Mouse (Mus musculus) induced T-regulatory cell, adult 2 months (primary cell): ENCODE data around the gene Prrt1.

Experiments
- DNase-seq: peaks from one replicate; pipeline ENCODE4 v3.0.0-alpha.2; 2012; ENCODE audit warnings: low read depth

Gene Prrt1

DNA sequence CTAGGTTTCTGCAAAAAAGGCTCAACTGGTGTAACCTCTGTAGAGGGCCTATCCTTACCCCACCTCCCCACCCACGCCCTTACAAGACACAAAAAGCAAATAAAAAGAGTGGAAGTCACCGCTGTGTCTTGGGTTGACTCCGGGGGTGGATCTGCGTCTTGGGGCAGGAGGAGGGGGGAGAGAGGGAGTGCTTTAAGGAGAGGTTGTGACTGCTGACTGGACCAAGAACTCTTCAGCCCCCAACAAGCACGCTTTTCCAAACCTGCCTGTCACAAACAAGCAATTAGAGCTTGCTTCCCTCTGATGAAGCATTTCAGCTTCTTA, 727 bp upstream of the Prrt1 start:
- DNase-seq = no peak

DNA sequence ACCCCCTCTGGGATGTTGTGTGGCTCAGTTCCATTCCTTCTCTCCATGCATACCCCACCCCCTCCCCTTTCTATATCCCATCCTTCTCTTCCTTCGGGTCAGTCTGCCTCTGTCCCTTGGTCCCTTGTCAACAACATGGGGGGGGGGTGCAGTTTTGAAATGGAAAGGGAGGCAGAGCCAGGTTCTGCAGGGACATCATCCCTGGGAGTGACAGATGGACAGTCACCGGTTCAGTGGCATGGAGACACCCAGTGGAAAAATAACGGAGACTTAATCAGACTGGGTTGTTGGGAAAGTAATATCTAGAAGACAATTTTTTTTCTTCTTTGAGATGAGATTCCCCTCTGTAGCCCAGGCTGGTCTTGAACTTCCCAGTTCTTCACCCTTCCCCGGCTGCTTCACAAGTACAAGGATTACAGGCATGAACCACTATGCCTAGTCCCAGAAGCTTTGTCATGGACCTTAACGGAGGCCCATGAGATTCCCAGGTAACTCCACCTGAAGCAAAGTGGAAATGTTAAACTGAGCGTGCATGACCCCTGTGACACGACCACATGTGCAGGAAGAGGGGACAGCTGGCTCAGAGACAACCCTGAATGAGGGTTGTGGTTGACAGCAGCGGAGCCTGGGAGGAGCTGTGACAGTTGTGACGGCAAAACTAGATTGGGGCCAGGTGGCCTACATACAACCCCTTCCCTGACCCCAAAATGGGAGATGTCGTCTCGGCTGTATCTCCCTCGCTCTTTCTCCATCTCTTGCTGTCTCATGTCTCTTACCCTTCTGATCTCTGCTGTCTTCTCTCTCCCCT, 667 bp downstream of the Prrt1 start:
- DNase-seq = peak; percentile 79

DNA sequence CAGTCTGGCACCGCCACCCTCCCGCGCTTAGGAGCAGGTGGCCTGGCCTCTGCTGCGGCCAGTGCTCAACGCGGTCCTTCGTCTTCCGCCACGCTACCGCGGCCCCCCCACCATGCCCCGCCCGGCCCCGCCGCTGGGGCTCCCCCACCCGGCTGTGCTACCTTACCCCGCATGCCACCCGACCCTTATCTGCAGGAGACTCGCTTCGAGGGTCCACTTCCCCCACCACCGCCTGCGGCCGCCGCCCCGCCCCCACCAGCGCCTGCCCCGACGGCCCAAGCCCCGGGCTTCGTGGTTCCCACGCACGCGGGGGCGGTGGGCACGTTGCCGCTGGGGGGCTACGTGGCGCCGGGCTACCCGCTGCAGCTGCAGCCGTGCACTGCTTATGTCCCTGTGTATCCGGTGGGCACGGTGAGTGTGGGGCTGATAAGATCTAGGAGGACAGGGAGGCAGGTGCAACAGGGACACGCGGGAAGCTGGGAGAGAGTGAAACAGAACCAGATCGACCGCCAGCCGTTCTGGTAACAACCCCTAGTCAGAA, 1.5 kb downstream of the Prrt1 start:
- peak; percentile 45 for DNase-seq

DNA sequence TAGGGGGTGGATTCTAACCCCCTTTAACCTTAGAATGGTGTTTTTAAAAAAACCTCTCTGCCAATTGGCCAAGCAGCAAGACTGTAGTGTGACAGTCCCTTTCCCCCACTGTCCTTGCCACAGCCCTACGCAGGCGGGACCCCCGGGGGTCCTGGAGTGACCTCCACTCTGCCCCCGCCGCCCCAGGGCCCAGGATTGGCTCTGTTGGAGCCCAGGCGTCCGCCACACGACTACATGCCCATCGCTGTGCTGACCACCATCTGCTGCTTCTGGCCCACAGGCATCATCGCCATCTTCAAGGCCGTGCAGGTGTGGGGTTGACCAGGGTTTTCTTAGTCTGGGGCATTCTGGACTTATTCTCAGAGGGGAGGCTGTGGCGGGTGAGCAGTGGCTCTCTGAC, 2.3 kb downstream of the Prrt1 start:
- no peak for DNase-seq

DNA sequence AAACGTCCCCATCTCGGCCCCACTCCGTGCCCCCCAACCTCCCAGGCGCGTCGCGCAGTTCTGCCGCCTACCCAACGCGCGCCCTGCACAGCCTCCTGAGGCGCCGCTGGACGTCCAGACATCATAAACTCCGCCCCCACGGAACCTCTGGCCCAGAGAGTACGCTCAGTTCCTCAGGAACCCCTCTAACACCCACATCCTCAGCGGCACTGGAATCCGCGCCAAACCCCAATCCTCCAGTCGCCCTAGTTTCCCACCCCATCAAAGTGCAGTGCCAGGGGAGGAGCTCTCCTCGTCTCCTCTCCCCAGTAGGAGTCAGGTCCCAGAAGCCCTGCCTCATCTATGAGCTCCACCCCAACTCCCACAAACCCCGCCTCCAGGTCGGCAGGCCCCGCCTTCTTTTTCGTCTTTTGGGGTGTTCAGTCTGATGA, 2.9 kb downstream of the Prrt1 start:
- peak; percentile 81 for DNase-seq

DNA sequence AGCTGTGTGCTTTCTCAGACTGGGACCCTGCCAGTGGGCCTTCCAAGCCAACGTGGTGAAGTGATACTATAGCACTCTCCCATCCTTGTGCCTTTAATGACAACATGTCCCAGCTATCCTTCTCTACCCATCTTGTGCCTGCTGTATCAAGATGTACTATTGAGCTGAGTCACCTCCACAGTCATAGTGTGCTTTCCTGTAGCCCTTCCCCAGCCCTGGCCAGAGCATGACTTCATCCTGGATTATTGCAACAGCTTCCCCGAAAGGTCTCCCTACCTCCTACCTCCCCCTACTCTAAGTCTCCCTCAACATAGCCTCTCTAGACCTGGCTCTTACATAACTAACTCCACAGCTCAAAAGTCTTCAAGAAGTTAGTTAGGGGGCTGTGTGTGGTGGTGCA, 6.3 kb downstream of the Prrt1 start:
- DNase-seq = no peak

DNA sequence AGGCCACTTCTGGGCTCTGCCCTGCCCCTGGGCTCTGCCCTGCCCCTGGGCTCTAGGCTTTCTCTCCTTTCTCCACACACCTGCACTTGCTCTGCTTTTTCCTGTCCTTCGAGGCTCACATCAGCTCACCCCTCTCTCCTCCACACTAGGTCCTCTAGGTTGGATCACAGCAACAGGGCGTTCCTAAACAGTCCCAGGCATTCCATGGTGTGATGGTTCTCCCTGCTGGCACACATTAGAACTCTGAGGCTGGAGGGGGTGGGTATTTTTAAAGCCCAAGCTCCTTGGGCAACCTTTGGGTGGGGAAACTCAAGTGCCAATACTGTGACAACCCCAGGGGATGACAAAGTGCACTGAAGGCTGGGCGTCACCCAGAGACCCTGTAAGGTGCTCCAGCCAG, 8.1 kb downstream of the Prrt1 start:
- no peak for DNase-seq

DNA sequence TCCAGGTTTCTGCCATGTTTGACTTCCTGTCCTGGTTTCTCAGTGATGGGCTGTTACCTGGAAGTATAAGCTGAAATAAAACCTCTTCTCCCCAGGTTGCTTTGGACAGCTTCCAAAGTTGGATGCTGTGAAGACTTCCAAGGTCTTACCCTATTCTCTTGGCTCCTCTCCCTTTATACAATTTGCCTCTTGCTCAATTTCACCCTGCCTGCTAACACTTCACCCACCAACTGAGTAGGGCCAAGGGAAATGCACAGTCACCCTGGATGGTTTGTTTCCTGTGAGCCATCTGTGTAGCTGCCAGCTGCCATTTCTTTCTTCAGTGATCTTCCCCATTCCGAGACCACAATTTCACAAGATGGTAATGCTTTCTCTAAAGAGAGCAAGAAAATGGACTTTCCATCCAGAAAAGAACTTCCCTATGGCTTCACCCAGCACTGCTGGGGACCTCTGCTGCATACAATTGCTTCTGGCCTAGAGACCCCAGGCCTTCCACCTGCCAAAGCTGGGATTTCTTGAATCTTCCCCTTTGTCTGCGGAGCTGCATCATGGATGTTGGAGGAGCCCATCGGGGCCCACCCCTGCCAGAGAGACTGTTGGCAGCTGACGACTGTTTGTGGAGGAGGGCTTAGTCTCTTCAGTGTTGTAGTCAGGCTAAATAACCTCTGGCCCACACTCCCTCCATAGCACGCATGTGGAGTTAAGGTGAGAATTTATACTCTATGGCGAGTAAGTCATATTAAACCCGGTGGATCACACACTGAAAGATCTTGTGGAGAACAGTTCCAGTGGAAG, 10.3 kb downstream of the Prrt1 start:
- DNase-seq = no peak

DNA sequence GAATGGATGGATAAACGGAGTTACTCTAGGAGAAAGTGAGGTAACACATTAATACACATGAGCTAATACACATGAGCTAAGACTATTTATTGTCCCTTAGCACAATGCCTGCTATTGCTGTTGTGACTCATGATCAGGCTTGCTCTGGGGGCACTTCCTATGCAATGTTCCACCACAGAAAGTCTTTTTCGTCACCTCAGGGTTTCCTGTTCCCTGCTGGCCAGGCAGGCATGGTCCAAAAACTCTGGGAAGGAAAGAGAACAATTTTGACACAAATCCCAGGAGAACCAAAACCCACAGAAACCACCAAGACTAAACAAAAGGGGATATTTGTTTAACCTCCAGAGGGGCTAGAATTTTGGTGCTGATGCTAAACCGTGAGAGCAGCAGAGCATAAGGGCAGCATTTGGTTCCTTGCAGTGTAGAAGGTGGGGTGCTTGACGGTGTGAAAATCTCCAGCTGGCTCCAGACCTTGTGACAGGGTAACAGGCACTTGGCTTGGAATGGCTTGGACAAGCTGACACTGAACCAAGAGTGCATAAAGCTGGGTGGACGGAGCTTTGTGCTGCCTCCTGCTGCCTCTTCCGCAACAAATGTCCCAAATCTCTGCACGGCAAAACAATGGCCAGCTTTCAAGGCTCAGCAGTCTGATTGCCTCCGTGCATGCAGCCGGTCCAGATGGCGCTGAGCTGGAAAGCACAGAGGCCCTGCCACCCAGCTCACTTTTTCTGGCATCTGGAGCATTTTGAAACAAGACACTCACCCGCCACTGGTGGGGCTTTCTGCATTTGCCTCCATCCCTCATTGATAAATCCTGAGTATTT, 11.7 kb downstream of the Prrt1 start:
- no peak for DNase-seq

DNA sequence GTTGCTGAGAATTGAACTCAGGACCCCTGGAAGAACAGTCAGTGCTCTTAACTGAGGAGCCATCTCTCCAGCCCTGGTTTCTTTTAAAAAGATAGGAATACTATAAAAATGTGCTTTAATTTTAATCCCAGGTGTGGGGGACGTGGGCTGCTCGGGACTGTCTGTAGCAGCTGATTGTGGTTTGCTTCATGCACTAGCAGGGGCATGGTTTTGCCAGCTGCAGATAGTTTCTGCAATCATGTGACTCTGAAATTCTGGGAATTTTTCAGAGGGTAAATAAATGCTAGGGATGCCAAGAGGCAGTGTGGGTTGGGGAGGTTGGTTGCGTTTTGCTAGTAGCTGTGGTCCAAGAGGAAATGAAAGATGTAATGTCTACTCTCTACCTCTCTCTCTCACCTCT, 12.6 kb downstream of the Prrt1 start:
- no peak for DNase-seq

DNA sequence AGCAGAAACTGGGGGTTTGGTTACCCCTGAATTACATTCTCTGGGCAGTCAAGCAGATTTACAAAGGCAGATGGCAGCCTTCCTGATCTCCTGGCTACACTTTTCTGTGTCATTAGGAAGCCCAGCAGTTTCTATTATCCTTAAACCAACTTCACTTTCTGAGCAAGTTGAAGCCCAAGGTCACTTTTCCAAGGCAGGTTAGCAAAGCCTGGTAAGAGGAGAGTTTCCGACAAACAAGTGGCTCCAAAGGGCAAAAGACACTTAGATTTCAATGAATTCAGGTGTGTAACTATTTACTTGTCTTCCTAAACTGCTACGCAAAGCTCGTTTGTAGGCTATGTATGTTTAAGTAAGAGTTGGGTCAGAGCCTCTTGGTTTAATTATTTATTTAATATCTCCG, 14.0 kb downstream of the Prrt1 start:
- no peak for DNase-seq

DNA sequence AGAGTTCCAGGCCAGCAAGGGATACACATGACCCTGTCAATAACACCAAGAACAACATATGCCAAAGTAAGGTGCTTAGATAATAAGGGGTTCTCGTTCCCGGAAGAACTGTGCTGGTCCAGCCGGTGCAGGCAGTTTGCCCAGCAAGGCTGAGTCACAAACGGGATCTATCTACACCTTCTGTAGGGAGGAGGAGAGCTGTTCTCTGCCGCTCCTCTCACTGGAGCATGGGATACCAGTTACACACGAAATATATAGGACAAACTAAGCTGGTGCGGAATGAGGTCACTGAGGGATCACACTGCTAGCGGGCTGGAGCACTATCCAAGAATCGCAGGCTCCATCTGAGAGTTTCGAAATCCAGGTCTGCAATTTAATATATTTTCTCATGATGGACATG, 14.6 kb downstream of the Prrt1 start:
- DNase-seq = no peak

DNA sequence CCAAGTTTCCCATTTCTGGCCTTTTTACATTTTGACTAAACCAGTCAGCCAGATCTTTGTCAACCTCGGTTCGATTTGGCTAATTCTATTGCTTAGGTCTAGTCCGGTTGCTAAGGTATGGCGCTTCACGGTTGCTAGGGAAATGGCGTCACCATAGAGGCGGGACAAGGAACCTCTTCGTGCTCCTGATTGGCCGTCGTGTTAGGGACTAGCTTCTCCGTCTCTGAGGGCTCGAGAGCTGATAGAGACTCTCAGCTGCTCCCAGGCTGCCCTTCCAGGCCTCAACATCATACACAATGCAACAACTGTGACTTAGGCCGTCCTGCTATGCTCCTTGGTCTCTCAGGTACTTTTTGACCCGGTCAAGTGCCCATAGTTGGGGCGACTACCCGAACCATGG, 15.3 kb downstream of the Prrt1 start, which contains the start of gene Fkbpl:
Gene Fkbpl (plus strand): TSS at position 157 of the 400 bp plus-strand sequence.
- DNase-seq = peak; percentile 99

DNA sequence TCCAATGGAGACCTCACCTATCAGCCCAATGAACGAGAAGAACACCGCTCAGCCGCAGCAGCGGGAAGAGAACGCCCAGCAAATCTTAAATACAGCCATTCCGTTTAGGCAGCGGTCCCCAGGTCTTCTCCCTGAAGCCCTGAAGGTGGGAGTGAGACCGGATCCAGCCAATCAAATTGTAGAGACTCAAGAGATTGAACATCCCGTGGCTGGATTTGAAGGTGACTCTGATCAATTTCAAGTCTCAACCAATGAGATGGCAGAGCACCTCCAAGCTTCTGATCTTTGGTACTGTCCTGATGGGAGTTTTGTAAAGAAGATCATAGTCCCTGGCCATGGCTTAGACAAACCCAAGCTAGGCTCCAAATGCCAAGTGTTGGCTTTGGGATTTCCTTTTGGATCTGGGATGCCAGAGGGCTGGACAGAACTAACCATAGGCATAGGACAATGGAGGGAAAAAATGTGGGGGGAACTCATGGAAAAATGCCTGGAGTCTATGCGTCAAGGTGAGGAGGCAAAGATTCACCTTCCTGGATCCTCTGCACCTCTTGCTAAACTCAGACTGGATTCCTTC, 16.0 kb downstream of the Prrt1 start:
- DNase-seq = peak; percentile 28

DNA sequence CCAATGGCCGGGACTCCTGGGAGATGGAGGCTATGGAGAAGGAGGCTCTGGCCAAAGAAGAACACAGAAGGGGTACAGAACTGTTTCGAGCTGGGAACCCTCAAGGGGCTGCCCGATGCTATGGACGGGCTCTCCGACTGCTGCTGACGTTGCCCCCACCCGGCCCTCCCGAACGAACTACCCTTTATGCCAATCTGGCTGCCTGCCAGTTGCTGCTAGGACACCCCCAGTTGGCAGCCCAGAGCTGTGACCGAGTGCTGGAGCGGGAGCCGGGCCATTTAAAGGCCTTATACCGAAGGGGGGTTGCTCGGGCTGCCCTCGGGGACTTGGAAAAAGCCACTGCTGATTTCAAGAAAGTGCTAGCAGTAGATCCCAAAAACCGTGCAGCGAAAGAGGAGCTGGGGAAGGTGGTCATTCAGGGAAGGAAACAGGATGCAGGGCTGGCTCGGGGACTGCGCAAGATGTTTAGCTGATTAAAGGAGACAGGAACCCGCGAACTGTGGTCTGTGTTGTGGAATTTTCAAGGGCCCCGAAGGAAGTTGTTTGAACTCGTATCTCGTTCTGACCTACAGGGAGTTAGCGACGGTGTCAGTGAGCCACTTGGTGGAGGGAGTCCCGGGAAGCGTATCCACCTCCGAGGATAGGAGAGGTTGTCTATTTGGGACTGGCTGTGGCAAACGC, 16.6 kb downstream of the Prrt1 start:
- DNase-seq = peak; percentile 32

DNA sequence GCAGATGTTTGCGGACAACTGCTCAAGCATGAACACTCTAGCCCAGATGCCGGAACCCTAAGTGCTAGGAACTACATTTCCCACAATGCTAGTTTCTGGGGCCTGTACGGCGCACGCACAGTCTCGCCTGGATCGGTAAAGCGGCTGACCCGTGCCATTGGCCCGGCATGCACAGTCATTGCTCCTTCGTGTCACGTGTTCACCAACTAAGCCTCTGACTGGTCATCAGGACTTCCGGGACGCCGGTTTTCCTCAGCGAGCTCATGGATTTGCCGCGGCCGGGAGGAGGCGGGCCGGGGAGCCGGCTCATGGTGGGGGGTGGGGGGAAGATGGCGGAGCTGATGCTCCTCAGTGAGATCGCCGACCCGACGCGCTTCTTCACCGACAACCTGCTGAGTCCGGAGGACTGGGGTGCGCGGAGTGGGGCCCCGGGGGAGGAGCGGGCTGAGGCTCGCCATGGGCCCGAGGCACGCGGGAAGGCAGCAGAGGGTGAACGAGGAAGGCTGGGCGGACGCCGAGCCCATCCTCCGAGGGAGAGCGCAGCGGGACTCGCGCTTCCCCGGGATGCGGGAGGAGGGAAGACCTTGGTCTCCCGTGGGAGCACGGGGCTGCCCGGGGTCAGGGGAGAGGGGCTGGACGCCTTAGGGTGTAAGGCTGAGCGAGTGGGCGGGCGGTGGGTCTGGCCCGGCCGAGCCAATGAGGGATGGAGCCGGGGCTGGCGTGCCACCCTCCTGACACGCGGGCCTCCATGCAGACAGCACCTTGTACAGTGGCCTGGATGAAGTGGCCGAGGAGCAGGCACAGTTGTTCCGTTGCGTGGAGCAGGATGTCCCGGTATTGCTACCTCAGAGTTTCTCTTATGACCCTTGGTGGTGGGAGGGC, 17.8 kb downstream of the Prrt1 start, which contains the start of gene Atf6b:
Gene Atf6b (plus strand): TSS at position 241 of the 882 bp plus-strand sequence.
- DNase-seq = peak; percentile 98

DNA sequence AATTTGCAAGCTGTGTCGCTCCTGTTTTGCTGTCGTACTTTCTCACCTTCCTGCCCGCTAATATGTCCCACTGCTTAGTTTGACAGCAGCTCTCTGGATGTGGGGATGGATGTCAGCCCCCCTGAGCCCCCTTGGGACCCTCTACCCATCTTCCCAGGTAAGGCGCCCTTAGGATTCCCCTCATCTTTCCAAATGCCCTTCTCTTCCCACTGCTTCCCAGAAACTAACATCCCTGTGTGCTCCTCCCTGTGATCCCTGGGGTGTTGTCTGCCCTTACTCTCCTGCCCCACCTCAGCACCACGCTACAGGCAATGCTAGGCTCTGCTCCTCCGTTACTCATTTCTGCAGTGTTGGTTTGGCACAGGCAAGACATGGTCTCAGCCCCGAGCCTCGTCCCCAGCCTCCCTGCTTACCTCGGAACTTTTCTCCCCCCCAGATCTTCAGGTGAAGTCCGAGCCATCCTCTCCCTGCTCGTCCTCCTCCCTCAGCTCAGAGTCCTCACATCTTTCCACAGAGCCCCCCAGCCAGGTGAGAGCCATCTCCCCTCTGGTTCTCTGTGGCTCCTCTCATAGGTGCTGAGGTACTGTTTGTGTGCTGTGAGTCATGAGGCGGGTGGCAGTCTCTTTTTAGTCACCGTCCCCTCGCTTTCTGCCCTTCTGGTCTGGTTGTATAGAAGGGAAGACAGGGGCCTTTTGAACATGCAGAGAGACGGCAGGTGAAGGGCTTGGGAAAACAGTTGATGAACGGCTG, 19.0 kb downstream of the Prrt1 start:
- no peak for DNase-seq

DNA sequence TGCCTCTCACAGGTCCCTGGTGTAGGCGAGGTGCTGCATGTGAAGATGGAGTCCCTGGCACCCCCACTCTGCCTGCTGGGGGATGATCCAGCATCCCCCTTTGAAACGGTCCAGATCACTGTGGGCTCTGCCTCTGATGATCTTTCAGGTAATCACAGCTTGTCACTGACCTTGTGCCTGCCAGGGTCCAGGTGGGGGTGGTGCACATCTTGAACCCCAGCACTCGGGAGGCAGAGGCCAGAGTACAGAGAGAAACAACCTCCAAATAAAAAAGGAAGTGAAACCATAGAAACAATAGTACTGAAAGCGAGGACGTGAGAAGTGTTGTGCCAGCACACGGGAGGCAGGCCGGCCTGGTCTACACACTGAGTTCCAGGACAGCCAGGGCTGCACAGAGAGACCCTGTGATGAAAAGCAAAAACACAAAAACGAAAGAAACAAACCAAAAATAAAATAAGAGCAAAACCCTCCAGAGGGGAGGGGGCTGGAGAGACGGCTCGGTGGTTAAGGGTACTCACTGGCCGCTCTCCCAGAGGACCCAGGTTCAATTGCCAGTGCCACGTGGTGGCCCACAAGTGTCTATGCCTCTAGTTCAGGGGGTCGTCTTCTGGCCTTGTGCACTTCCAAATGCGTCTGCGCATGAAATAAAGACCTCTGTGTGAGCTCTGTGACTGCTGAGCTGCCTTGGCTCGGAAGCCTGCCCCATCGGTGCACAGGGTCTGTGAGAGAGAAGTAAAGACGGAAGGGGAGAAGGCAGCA, 20.0 kb downstream of the Prrt1 start:
- no peak for DNase-seq

DNA sequence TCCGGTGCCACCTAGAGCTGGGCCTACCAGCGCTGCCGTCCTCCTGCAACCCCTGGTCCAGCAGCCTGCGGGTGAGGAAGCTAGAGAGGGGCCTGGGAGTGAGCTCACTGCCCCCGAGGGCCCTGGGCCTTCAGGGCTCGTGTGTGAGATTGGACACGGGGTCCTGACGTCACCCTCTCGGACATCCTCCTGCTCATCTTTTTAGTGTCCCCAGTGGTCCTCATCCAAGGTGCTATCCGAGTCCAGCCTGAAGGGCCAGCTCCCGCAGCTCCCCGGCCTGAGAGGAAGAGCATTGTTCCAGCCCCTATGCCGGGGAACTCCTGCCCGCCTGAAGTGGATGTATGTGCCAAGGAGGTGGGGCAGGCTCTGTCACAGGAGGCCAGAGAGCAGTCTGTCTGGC, 21.4 kb downstream of the Prrt1 start:
- no peak for DNase-seq
